ENCODE assay signal across 8 mouse cellular contexts in the genomic region with DNA sequence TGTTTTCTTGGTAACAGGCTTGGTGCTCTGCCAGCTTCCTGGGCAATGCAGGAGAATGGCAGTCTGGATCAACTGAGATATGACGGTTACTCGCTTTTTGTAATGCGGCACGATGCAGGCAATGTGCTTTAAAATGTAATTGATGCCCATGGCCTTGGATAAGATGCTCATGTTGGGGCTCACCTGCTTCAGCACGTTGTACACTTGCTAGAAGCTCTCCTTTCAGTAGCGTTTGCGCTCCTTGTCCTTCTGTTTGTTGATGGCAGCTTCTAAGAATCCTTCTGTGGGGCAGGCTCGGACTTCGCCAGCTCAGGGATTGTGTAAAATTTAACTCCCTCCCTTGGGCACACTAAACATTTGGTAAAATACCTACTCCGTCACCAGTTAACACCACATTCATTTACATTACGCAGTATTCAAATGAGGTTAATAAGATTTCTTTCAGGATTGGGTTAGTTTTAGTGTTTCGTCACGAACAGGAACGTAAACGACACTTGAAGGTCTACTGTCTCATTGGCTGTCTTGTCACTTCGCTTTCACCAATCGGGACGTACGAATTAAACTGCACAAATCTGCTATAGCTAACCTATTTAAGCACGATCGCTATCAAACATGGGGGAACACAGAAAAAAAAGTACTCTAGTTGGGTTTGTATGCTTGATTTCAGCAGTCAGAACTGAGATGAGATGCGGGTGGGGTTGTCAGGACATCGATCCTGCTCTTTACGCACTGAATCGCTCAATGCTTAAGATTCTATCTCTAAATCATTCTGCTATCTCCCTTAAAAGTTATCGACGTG. TPM values are rescaled to one million over a fixed set of nuclear protein-coding genes. Genes with fewer than 3 reads are reported as not detected.
DNase-seq lines count a peak whose midpoint lies in the region; ATAC-seq lines count a peak whose summit lies in the region.

Gene Hist1h2be (minus strand): TSS at position 392 of the 799 bp plus-strand sequence.

- ATAC-seq in megakaryocyte, adult 5-6 weeks (ENCODE audit: poor library complexity, severe bottlenecking), result peak; percentile 63

- DNase-seq in adrenal gland, adult 2 months, result peak; percentile 78
- peak; percentile 90 for DNase-seq in embryo, embryonic 11 days
- DNase-seq in gastrocnemius, postnatal 14 days, result peak; percentile 49
- peak; percentile 95 for DNase-seq in induced T-regulatory cell, adult 2 months (ENCODE audit: low read depth)
- peak; percentile 70 to 80 for DNase-seq in left cerebral cortex, adult 8-10 months (ENCODE audit: low spot score in 2 of 2)
- DNase-seq in right cerebral cortex, adult 18-20 months, result peak; percentile 84
- peak; percentile 65 for DNase-seq in urinary bladder, postnatal 14 days (ENCODE audit: low spot score)

- intact Hi-C loops in gastrocnemius, postnatal 14 days (cut with DNase I; ENCODE audit: low total_unique reads), result loop anchor here (10.0 kb wide), 1 partner anchor 74 kb away; the partner anchor contains the start of genes Hist1h1t and Hist1h4c

RNA-seq across cellular contexts. Expression of gene Hist1h2be, which starts in this region (rescaled TPM):
- total RNA-seq in adrenal gland, adult 2 months (2021), result 10 to 100 TPM; 11.3 to 14.8 TPM
- 1.7 and 2.0 TPM in 2 replicates for polyA plus RNA-seq in adrenal gland, adult 2 months (2012; rRNA removed)
- 10 to 100 TPM; 25.3 to 25.8 TPM for total RNA-seq in gastrocnemius, postnatal 14 days (2021)
- total RNA-seq in left cerebral cortex, adult 8-10 months (2022), result 1 to 10 TPM; 5.5 to 9.6 (median 7.2) TPM
- total RNA-seq in megakaryocyte, adult 5-6 weeks (2015), result 15.1 and 16.4 TPM in 2 replicates
- total RNA-seq in megakaryocyte, adult 5-6 weeks (2017), result 110 and 115 TPM in 2 replicates

Comparison
In these comparisons a context has a peak if more than half of its experiments do, and no peak if none do; other contexts are left out.
1. Peak in every context shown above with its lines: DNase-seq and ATAC-seq.